Mouse (Mus musculus) adipocyte (in vitro differentiated cells): ENCODE data around the gene Antxr1.

Experiments
- DNase-seq: peaks from one replicate; pipeline ENCODE4 v3.0.0-alpha.2; 2016; ENCODE audit warnings: low spot score

Gene Antxr1

DNA sequence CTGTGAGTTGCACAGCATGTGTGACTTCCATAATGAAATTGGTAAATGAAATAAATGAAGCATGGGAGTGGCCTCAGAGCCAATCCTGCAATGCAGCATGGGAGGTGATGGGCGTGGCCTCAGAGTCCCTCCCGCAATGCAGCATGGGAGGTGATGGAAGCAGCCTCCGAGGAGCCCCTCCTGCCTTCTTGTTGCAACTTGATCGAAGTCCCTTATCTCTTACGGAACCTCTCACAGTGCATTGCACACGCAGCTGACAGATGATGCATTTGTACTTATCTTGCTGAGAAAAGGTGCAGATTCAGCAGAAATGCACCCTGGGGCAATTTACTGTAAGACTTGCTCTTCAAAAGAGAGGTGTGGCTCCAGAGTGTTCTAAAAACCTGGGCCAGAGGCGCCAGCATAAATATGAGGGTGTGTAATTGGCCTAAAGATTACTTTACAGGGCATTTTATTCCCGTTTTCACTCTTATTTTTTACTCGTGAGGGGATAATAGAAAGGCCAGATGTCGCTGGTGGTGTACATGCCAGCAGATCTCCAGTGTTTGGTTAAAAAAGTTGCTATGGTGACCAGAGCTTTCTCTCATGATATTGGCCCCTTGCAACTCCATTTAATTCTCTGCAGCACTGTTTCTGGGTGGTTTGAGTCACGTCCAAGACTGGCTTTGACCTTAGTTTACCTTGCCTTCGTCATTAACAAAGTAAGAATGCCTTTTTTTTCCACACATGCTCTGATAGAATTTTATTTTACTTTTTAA, 195.6 kb downstream of the Antxr1 start:
- DNase-seq: no peak

DNA sequence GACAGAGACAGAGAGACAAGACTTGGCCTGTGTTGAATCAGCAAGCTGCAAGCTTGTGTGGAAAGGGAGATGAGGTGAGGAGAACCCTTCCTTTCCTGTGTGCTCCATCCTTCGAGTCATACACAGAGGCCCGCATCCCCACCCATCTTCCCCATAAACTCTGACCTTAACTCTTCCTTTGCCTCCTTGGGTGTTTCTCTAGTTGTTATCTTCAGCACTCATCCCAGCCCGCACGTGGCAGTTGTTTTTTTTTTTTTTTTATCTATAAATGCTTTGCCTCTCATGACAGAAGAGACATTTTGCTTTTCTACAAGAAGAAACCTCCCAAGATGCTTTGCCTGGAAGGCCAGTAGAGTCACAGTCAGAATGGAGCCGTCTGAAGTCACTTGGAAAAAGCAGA, 197.1 kb downstream of the Antxr1 start:
- DNase-seq: no peak

DNA sequence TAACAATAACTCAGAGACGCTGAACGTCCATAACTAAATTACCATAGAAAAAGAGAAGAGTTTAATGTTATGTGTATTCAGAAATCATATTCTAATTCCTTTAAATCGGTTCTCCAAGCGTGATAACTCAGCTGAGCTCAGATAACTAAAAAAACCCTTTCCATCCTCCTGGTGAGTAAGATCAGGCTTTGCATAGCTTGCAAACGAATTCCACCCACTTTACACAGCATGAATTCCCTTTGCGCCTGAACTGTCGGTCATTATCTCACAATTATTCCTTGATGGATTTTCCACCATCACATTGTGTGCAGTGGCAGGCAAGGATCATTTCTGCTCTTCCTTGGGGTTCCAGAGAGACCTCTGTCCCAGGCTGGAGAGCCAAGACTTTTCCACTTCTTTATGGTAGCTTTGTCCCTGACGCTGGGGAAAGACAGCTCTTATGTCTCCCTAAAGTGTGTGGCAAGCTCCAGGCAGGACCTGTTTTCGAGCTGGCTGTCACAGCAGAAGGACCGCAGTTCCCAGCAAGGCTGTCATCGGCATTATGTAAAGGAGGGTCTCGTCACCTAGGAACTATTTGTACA, 201.6 kb downstream of the Antxr1 start:
- DNase-seq: no peak

DNA sequence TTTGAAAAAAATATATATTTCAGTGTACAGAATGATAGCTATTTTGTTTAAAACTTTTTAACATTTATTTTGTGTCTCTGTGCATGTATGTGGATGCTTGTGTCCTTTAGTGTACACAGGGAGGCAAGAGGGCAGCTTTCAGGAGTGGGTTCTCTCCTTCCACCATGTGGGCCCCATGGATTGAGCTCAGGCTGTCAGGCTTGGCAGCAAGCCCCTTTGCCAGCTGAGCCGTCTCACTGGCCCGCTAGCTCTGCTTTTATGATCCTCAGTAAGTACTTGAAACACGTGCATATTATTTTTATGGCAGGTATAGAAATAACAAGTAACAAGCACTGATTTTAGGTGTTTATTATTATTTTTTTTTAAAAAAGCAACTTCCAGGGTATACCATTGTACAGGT, 202.1 kb downstream of the Antxr1 start:
- DNase-seq: no peak

DNA sequence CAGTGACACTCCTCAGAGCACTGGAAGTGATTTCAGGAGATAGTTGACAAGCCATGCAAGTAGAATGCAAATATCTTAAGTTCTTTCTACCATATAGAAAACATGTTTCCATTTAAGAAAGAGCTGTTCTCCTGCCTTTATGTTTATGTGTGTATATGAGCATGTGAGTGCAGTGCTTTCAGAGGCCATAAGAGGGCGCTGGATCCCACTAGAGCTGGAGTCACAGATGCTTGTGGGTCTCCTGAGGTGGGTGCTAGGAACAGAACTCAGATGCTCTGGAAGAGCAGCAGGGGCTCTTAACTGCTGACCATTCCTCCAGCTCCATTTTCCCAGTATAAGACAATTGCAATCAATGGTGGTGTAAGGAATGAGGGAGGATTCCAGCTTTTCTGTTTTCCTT, 204.5 kb downstream of the Antxr1 start:
- DNase-seq: no peak

DNA sequence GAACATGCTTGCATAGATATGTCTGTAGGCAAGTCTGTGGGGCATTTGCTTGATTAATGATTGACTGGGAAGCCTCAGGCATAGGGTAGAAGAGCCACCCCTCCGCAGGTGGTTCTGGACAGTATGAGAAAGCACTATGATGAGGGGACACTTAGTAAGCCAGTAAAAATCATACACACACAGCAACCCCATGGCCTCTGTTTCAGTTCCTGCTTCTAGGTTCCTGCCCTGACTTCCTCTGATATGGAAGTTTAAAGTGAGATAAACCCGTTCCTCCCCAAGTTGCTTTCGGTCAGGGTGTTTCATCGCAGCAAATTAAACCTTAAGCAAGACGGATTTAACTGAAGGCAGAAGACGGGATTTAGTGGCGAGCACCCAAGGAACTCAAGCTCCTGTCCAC, 205.0 kb downstream of the Antxr1 start:
- no peak for DNase-seq

DNA sequence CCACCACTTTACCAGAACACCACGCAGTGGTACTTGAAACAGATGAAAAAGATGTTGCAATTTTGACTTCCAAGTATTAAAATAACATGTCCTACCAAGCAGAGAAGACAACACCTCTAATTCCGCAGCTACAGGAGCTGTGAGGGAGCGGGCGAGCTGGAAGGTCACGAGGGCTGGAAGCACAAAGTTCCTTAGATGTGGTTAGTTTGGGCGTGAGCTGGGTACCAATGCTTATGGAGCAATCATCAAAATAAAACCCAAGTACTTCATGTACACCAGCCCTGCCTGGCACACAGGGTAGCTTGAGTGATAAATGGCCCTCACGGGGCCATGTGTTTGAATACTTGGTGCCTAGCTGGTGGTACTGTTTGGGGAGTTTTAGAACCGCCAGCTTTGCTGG, 205.8 kb downstream of the Antxr1 start:
- peak; percentile 17 for DNase-seq

DNA sequence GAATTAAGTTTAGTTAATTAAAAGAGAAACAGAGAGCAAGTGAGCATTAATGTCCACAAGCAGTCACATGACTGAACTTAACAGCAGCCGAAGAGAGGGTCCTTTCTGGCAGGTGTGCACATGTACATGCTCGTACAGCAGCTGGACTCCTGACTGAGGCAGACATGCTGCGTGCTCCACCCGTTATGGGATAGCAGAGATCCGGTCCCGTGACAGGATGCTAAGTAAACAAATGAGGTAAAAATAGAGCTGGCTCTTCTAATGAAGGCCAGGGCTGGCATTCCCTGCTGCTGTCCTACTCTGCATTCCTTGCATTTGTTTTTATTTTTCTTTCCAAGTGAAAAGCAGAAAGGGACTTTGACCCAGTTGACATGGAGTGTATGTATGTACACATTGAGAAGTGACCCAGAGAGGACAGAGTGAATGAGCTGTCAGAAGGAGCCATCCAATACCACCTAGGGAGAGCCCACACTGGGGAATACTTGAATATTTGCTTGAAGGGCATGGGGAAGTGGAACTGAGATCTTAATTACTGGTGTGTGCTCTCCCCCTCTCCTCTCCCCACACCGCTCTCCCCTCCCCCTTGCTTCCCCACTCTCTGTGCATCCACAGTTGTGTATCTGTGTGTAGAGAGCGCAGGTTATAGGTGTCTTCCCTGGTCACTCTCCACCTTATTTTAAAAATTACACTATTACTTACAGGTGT, 208.4 kb downstream of the Antxr1 start:
- DNase-seq: peak; percentile 9

DNA sequence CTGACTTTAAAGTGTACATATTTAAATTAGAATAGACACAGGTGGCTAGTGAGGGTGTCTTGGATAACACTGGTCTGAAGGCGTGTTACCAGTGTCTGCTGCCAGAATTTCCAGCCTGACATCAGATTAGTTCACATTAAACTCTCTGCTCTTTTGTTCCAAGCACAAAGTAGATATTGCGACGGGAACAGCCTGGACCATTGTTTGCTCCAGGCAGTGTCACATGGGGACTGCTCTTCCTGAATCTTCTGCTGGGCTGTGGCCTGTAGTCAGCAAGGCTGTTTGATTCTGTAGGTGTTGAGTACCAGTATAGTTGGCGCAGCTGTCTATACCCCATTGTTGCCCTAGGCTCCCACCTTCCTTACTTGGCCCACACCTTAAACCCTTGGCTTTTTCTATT, 211.6 kb downstream of the Antxr1 start:
- no peak for DNase-seq

DNA sequence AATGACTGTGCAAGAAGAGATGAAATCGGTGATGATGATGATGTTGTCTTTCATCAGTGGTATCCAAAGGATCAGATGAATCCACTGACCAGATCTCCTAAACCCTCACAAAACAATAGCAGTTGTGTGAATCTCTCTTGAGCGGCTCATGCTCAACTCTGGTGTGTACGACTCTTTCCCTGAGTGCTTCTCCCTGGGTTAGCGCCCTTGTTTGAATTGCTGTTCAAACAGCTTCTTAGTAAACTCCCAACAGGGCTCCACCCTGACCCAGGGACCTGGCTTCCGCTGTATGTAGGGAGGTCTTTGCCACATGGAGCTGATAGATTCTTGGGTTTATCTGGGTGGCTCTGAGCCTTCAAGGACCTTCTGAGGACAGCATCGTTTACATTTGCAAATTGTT, 212.2 kb downstream of the Antxr1 start:
- no peak for DNase-seq

DNA sequence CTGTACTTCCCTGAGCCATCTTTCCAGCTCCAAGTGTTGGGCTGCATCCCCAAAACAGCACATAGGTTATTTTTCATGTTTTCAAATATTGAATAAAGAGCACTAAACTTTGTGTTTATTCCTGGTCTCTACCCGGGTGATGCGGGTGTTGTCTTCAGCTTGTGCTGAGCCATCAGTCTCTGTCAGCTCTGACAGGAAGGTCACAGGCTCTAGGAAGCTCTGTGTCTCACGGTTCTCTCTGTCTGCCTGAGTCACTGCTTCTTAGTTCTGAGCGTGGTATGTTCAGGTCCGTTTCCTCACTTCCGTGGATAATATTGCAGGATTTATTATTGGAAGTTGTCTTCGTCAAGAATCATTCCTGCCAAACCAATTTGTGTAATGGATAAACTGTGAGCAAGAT, 213.7 kb downstream of the Antxr1 start:
- DNase-seq: no peak

DNA sequence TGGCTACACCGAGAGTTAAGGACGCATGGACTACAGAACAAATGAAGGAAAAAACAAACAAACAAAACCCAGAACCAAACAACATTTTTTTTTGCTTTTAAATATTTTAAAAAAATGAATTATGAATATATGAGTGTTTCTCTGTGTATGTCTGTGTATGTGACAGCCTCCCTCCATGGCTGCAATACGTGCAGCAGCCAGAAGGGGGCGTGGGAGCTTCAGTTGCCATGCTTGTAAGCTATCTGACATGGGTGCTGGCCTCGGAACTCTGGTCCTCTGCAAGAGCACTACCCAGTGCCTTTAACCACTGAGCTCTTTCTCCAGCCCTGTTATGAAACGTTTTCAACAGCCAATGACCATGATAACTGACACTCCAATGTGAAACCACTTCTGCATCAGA, 215.0 kb downstream of the Antxr1 start:
- DNase-seq: no peak

DNA sequence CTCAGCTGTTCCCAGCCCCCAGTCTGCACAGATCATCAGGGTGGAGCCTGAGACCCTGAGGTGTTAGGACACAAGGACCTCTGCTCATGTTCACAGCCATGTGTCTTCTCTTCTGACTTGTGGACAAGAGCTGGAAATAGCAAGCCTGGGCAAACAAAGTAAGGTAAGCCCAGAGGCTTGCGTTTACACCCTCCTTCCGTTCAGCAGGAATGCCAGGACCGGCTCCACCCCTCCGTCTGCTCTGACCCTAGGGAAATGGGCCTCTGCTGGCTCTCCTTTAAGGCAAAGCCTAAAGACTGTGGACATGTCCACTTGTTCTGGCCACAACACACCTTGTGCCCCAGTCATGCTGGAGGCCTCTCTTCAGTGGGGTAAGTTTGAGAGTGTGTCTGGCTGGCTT, 215.6 kb downstream of the Antxr1 start:
- DNase-seq: no peak

DNA sequence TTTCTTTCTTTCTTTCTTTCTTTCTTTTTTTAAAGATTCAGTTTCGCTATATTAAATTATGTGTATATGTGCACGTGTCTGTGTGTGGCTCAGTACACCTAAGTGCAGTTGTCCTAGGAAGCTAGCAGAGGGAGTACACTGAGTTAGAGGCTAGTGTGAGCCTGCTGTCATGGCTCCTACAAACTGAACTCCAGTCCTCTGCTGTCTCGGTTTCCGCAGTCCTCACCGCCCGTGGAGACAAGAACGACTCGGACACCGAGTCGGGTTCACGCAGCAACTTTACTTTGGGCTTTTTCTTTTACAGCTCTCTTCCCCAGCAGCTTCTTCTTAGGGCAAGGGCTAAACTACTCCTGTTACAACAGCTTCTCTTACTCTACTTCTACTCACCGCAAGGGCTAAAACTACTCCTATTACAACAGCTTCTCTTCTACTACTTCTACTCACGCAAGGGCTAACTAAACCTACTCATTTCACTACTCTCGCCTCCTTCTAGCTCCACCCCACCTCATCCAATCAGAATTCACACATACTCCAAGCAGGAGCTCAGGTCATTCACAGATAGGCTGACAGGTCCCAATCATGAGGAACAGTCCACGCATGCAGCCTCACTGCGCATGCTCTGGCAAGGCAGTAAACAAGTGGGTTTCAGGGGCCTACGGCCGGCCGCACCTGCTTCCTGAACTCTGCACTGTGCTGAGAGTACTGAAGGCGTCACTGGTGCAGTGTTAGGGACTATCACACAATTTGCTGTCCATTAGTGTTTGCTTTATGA, 216.4 kb downstream of the Antxr1 start:
- DNase-seq: no peak

DNA sequence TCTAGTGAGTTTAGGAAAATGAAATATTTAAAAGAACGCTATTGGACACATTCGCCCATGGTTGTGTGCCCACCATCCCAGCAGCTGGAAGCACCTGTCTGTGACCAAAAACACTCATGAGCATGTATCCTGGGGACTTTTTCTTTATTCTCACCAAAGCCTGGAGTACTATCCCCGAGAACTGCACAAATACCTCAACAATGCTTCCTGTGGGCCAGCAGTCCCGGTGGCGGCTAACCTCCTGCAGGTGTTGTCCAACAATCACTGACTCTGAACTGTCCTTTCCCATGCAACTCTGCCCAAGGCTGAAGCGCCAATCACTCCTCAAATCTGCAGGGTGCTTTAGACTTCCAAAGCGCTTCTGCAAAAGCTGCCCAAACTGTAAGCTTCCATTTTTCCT, 219.0 kb downstream of the Antxr1 start:
- no peak for DNase-seq

DNA sequence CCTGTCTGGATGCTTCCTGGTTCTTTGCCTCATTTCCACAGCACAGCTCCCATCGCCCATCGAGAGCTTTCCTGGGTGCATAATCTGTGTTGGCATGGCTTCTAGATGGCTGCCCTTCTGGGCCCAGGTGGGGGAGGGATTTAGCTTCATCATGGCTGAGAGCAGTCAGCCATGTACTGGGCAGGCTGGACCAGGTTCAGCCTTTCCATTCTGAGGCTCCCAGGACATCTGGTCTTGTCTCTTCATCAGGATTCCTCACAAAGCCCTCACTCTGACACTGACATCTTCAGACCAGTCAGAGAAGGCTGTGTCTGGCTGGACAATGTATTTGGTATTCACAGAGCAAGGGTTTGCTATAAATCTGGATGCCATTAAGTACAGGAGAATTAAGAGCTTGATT, 219.6 kb downstream of the Antxr1 start:
- DNase-seq: no peak

DNA sequence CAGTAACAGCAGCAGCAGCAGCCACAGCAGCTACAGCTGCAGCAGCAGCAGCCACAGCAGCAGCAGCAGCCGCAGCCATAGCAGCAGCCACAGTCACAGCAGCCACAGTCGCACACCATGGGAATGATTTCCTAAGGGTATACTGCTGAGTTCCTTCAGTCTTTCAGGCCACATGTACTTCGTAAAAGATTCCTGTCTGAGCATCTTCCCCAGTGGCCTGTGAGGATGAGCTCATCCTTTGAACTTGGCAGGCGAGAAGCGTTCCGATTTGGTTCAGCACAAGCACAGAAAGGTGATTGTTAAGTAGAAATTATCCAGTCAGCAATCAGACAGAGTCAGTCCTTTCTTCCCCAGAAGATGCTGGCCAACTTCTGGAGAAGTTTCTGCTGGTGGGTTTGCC, 223.5 kb downstream of the Antxr1 start:
- DNase-seq: no peak

DNA sequence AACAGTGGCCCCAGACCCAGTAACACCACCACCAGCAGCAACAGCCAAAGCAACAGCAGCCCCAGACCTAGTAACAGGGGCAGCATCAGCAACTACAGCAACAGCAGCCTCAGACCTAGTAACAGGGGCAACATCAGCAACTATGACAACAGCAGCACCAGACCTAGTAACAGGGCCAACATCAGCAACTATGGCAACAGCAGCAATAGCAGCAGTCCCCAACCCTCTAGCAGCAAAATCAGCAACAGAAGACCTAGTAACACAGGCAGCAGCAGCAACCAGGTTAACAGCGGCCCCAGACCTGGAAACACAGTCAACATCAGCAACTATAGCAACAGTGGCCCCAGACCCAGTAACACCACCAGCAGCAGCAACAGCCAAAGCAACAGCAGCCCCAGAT, 224.1 kb downstream of the Antxr1 start:
- DNase-seq: no peak

DNA sequence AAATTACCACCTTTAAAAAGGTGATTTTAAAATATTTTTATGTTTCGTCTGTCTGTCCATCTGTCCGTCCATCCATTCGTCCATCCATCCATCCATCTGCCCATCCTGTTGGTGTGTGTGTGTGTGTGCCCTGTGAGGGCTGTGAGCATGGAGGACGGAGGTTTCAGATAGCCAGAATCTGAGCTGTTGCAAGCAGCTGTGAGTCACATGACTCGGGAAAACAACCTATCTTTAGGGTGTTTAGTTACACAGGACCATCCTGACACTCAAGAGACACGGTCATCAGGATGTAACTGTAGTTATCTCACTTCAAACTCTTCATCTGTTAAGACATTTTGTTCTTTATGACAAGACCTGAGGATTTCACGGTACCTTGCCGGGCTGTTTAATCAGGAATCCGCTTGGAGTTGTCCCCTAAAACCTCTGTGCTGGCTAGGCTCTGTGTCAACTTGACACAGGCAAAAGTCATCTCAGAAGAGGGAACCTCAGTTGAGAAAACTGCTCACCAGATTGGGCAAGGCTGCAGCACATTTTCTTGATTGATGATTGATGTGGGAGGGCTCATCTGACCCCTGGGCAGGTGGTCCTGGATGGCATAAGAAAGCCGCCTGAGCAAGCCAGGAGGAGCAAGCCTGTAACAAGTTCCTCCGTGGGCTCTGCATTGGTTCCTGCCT, 231.4 kb downstream of the Antxr1 start, which contains the start of gene D6Ertd527e:
TSS of gene D6Ertd527e (plus strand) at position 624 of the 674 bp plus-strand sequence.
- DNase-seq: no peak

DNA sequence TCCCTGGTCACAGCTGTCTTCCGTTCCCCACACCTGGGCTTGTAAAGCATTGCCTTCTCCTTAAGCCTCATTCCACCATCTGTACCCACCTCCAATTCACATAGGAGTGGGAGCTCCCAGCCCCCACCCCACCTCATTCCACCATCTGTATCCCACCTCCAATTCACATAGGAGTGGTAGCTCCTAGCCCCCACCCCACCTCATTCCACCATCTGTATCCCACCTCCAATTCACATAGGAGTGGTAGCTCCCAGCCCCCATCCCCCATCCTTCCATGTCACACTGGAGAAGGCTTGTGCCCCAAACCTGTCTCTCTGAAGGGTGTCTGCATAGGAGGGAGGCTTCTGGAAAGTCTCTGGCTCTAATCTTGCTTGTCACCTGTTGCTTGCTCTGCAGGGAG, 232.3 kb downstream of the Antxr1 start:
- DNase-seq: no peak

DNA sequence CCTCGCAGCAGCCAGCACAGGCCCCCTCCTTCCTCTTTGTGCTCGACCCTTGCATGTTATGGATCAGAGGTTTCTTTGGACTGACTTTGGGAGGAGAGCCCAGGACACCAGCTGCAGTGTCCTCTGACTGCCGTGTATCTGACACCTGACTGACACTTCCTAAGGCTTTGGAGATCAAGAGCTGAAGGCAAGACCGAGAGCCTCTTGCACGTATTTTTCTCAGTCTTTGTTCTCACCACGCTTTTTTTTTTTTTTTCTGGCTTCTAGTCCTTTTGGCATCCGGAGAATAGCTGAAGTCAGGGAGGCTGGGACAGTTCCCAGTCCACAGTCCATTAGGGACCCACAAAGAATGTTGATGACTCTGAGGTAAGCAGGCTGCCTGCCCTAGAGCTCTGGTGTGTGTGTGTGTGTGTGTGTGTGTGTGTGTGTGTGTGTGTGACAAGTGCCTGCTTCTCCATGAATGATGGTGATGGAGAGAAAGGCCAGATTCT, 233.2 kb downstream of the Antxr1 start:
- DNase-seq: peak; percentile 80

DNA sequence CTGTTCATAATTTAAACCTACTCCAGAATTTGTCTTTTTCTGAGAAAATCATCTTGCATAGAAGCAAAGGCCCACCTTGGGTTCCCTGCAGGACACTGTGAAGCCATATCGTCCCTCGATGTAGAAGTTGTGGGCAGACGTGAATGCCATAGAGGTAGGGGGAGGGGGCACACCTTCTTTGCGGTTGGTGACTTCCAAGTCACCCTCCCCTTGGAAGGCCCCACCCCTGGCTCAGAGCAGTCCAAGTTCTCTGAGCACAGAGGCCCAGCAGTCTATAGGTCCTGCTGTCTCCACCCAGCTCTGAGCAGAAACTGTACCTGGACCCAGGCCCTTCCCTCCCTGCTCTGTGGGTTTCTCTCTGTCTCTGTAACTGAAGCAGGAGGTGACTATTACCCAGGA, 233.7 kb downstream of the Antxr1 start:
- DNase-seq: no peak
